ENCODE assay signal across 23 mouse cellular contexts in the genomic region with DNA sequence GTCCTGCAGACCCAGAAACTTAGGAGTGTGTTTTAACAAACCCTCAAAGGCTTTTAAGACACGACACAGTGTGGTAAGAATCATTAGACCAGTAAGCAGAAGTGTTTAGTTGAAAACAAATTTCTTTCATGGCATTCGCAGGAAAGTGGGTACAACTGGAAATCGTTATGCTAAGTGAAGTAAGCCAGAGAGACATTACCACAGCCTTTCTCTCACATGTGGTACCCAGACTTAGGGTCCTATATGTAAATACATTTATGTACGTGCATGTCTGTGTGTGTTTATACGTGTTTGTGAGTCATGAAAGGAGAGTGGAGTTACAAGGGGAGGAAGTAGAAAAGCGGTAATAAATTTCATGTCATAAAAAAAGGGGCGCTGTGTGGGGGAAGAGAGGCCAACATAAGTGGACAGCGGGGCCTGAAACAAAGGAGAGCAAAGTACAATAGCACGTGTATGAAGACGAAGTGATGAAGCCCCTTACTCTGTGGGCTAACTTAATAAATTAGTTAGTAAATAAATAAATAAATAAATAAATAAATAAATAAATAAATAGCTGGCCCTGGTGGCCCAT. TPM values are rescaled to one million over a fixed set of nuclear protein-coding genes. Genes with fewer than 3 reads are reported as not detected.
A peak's percentile ranks its signal among the peaks of the same experiment; 100 is the strongest.
DNase-seq lines count a peak whose midpoint lies in the region; ATAC-seq lines count a peak whose summit lies in the region.
"Had no signal": no experiment of that assay in that cellular context is flagged by ENCODE, and none has a peak within 500 bp of the region (broad histone marks: within the 10 kb centered on the region; RNA-seq: fewer than 3 reads in every experiment).

No protein-coding gene starts in this region.

- 53% methylated on average over 10 of the region's 10 CpGs for WGBS in embryonic facial prominence, embryonic 15.5 days
- WGBS in intestine, embryonic 14.5 days: 73% methylated on average over 10 of the region's 10 CpGs
- 61% methylated on average over 10 of the region's 10 CpGs for WGBS in limb, embryonic 10.5 days

- no peak for DNase-seq in intestine, embryonic 14.5 days (ENCODE audit: low spot score)
- DNase-seq in limb, embryonic 10.5 days (ENCODE audit: low spot score): no peak
- no peak for DNase-seq in gastrocnemius, adult 18-20 months (ENCODE audit: low spot score)
- no peak for DNase-seq in embryo, embryonic 11 days
- no peak for DNase-seq in c-Kit-positive CD71-positive TER-119-positive erythroid progenitor cells, embryonic 14.5 days (ENCODE audit: low spot score)
- DNase-seq: adrenal gland, adult 8-10 months; adrenal gland, postnatal 36 days; cerebellum, adult 11 months; cerebellum, adult 8-10 months; cerebellum, postnatal 14 days; gastrocnemius, postnatal 10 days; kidney, adult 2 months had no signal

- H3K27me3 ChIP-seq in embryonic facial prominence, embryonic 15.5 days: no peaks in the 10 kb centered on the region
- H3K27me3 ChIP-seq in intestine, embryonic 14.5 days (replicated peaks; ENCODE audit: control insufficient read depth, insufficient read depth, low read length): no peaks in the 10 kb centered on the region
- no peaks in the 10 kb centered on the region for H3K27me3 ChIP-seq in limb, embryonic 10.5 days (ENCODE audit: low read depth, poor library complexity, severe bottlenecking)
- H3K27me3 ChIP-seq: forebrain, embryonic 13.5 days; heart, embryonic 12.5 days; hindbrain, embryonic 15.5 days had no signal

- H3K4me3 ChIP-seq in embryonic facial prominence, embryonic 15.5 days (replicated peaks): no peak overlapping the region
- no peak overlapping the region for H3K4me3 ChIP-seq in intestine, embryonic 14.5 days (ENCODE audit: low read depth, low read length)
- no peak overlapping the region for H3K4me3 ChIP-seq in limb, embryonic 10.5 days
- H3K4me3 ChIP-seq: forebrain, embryonic 13.5 days; heart, embryonic 12.5 days; hindbrain, embryonic 10.5 days; hindbrain, embryonic 15.5 days had no signal

- no peaks in the 10 kb centered on the region for H3K9me3 ChIP-seq in embryonic facial prominence, embryonic 15.5 days (replicated peaks)
- H3K9me3 ChIP-seq in intestine, embryonic 14.5 days (ENCODE audit: control insufficient read depth, low read length): no peaks in the 10 kb centered on the region
- no peaks in the 10 kb centered on the region for H3K9me3 ChIP-seq in limb, embryonic 10.5 days (replicated peaks)
- H3K9me3 ChIP-seq: forebrain, embryonic 13.5 days; heart, embryonic 12.5 days; hindbrain, embryonic 10.5 days; hindbrain, embryonic 15.5 days had no signal

- H3K4me2 ChIP-seq in embryonic facial prominence, embryonic 15.5 days (replicated peaks): no peak overlapping the region
- no peak overlapping the region for H3K4me2 ChIP-seq in intestine, embryonic 14.5 days (ENCODE audit: low read length)
- H3K4me2 ChIP-seq: forebrain, embryonic 13.5 days; heart, embryonic 12.5 days; hindbrain, embryonic 15.5 days had no signal

- H3K4me1 ChIP-seq in embryonic facial prominence, embryonic 15.5 days: 0 out of 2 replicates have a peak, but pooled peaks cover 4% of the 10 kb centered on the region
- no peaks in the 10 kb centered on the region for H3K4me1 ChIP-seq in intestine, embryonic 14.5 days (replicated peaks; ENCODE audit: control insufficient read depth, insufficient read depth, low read length)
- peaks cover 19% of the 10 kb centered on the region for H3K4me1 ChIP-seq in limb, embryonic 10.5 days
- H3K4me1 ChIP-seq: forebrain, embryonic 13.5 days; heart, embryonic 12.5 days; hindbrain, embryonic 10.5 days; hindbrain, embryonic 15.5 days had no signal

- ATAC-seq in embryonic facial prominence, embryonic 15.5 days (ENCODE audit: insufficient number of reproducible peaks, low FRiP score, low TSS enrichment, low read depth): no peak; the same call in 1 of the 2 replicates
- 0 out of 2 replicates have a peak, but pooled peaks have one; percentile 36 for ATAC-seq in intestine, embryonic 14.5 days (replicated peaks; ENCODE audit: low FRiP score, low TSS enrichment, low read depth)
- ATAC-seq: forebrain, embryonic 13.5 days had no signal

- H3K27ac ChIP-seq in embryonic facial prominence, embryonic 15.5 days (replicated peaks): 0 out of 2 replicates have a peak overlapping the region, but pooled peaks have one; percentile 61
- H3K27ac ChIP-seq in intestine, embryonic 14.5 days (ENCODE audit: low read depth): no peak overlapping the region
- H3K27ac ChIP-seq in limb, embryonic 10.5 days: peak overlapping the region; percentile 63
- H3K27ac ChIP-seq: forebrain, embryonic 13.5 days; hindbrain, embryonic 10.5 days; hindbrain, embryonic 15.5 days had no signal

- peaks cover 25% of the 10 kb centered on the region; the same call in 1 of the 2 replicates for H3K36me3 ChIP-seq in embryonic facial prominence, embryonic 15.5 days
- H3K36me3 ChIP-seq in intestine, embryonic 14.5 days (ENCODE audit: control insufficient read depth, insufficient read depth, low read length): peaks cover 75% of the 10 kb centered on the region
- H3K36me3 ChIP-seq in limb, embryonic 10.5 days: peaks cover 83% of the 10 kb centered on the region
- H3K36me3 ChIP-seq: hindbrain, embryonic 15.5 days had no signal

- H3K9ac ChIP-seq in embryonic facial prominence, embryonic 15.5 days: no peak overlapping the region
- no peak overlapping the region for H3K9ac ChIP-seq in intestine, embryonic 14.5 days (ENCODE audit: low read length)
- H3K9ac ChIP-seq: forebrain, embryonic 13.5 days; heart, embryonic 12.5 days; hindbrain, embryonic 15.5 days had no signal

RNA-seq across cellular contexts. Expression of a gene that starts 24.8 kb away (rescaled TPM):
- 11.1 and 22.1 TPM in 2 replicates for polyA plus RNA-seq in embryonic facial prominence, embryonic 15.5 days (2015; fragmentation: Nextera tagmentation; extraction: Ambion mirVana)
- polyA plus RNA-seq in intestine, embryonic 14.5 days (2014; fragmentation: Nextera tagmentation; extraction: Ambion mirVana): 9.1 and 11.7 TPM in 2 replicates
- 7.9 and 8.0 TPM in 2 replicates for polyA plus RNA-seq in limb, embryonic 10.5 days (2016; fragmentation: Nextera tagmentation; extraction: Ambion mirVana)
- total RNA-seq in gastrocnemius, adult 18-20 months (2021): 100 to 1,000 TPM in 1 of 2 experiments, 10 to 100 TPM in 1; 91.6 to 114 TPM

RNA-seq across cellular contexts. Expression of a gene that starts 37.8 kb away (rescaled TPM):
- polyA plus RNA-seq in embryonic facial prominence, embryonic 15.5 days (2015; fragmentation: Nextera tagmentation; extraction: Ambion mirVana): 23.0 and 24.5 TPM in 2 replicates
- 16.1 and 19.2 TPM in 2 replicates for polyA plus RNA-seq in intestine, embryonic 14.5 days (2014; fragmentation: Nextera tagmentation; extraction: Ambion mirVana)
- polyA plus RNA-seq in limb, embryonic 10.5 days (2016; fragmentation: Nextera tagmentation; extraction: Ambion mirVana): 29.7 and 34.5 TPM in 2 replicates
- total RNA-seq in gastrocnemius, adult 18-20 months (2021): not detected
- total RNA-seq: common myeloid progenitor, adult 5-6 weeks had no signal

RNA-seq across cellular contexts. Expression of a gene that starts 48.1 kb away (rescaled TPM):
- polyA plus RNA-seq in embryonic facial prominence, embryonic 15.5 days (2015; fragmentation: Nextera tagmentation; extraction: Ambion mirVana): not detected in 2 replicates
- polyA plus RNA-seq in intestine, embryonic 14.5 days (2014; fragmentation: Nextera tagmentation; extraction: Ambion mirVana): not detected in 2 replicates
- not detected in 2 replicates for polyA plus RNA-seq in limb, embryonic 10.5 days (2016; fragmentation: Nextera tagmentation; extraction: Ambion mirVana)
- total RNA-seq in gastrocnemius, adult 18-20 months (2021): not detected
- total RNA-seq: adrenal gland, adult 8-10 months; adrenal gland, postnatal 36 days; common myeloid progenitor, adult 5-6 weeks; ES-E14; gastrocnemius, postnatal 10 days; heart, adult 8-10 months; heart, postnatal 25 days had no signal
- polyA plus RNA-seq: forebrain, embryonic 13.5 days; gonadal fat pad, adult 2 months; heart, embryonic 12.5 days; heart, embryonic 16.5 days; hindbrain, embryonic 10.5 days; hindbrain, embryonic 15.5 days; kidney, adult 2 months had no signal

RNA-seq across cellular contexts. Expression of a gene that starts 54.7 kb away (rescaled TPM):
- 60.8 and 72.0 TPM in 2 replicates for polyA plus RNA-seq in embryonic facial prominence, embryonic 15.5 days (2015; fragmentation: Nextera tagmentation; extraction: Ambion mirVana)
- 141 and 152 TPM in 2 replicates for polyA plus RNA-seq in intestine, embryonic 14.5 days (2014; fragmentation: Nextera tagmentation; extraction: Ambion mirVana)
- polyA plus RNA-seq in limb, embryonic 10.5 days (2016; fragmentation: Nextera tagmentation; extraction: Ambion mirVana): 15.4 and 16.4 TPM in 2 replicates
- under 1 TPM; 0.25 to 0.57 TPM for total RNA-seq in gastrocnemius, adult 18-20 months (2021)
- total RNA-seq: adrenal gland, postnatal 36 days had no signal
